In the genomic region with DNA sequence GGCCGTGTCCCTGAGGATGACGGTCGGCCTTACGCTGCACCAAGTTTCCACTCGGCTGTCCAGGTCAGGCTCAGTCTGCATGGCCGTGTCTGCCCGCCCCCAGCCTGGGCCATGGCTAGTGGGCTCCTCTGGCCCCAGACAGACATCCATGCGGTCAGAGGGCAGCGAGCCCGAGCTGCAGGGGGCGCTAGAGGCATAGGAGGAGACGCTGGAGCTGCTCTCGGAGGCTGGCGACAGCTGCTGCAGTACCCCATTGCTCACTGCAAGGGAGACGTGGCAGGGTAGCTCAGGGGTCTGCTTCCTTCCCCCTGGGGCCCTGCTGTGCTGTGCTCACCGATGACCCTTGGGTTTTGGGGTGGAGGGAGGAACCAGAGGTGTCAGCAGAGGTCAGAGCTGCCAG, we compare ENCODE assay signal across 8 mouse cellular contexts. TPM values are rescaled to one million over a fixed set of nuclear protein-coding genes. Genes with fewer than 3 reads are reported as not detected.
DNase-seq lines count a peak whose midpoint lies in the region; ATAC-seq and TF ChIP-seq lines count a peak whose summit lies in the region.

No protein-coding gene starts in this region.

- no peak overlapping the region for H3K9ac ChIP-seq in forebrain, postnatal 0 days
- no peak overlapping the region for H3K9ac ChIP-seq in forebrain, embryonic 13.5 days
- H3K9ac ChIP-seq in liver, embryonic 16.5 days (ENCODE audit: low read depth, low read length): no peak overlapping the region

- no peak overlapping the region for H3K4me2 ChIP-seq in forebrain, postnatal 0 days (ENCODE audit: low read depth)
- H3K4me2 ChIP-seq in forebrain, embryonic 13.5 days: no peak overlapping the region
- no peak overlapping the region for H3K4me2 ChIP-seq in liver, embryonic 16.5 days (ENCODE audit: low read depth, low read length)

- no peak for TF ChIP-seq POLR2A in testis, adult 2 months (IDR thresholded peaks at IDR 0.05; ENCODE audit: control insufficient read depth, low read depth, low read length)

- H3K27ac ChIP-seq in forebrain, postnatal 0 days (ENCODE audit: low read depth, low read length): no peak overlapping the region
- H3K27ac ChIP-seq in forebrain, embryonic 13.5 days: no peak overlapping the region
- H3K27ac ChIP-seq in liver, embryonic 16.5 days (ENCODE audit: low read length): no peak overlapping the region
- no peak overlapping the region for H3K27ac ChIP-seq in testis, adult 2 months (ENCODE audit: control insufficient read depth, insufficient read depth, low read depth, low read length)

- H3K36me3 ChIP-seq in forebrain, postnatal 0 days (ENCODE audit: insufficient read depth): no peaks in the 10 kb centered on the region
- H3K36me3 ChIP-seq in forebrain, embryonic 13.5 days (ENCODE audit: poor library complexity, severe bottlenecking): no peaks in the 10 kb centered on the region
- H3K36me3 ChIP-seq in liver, embryonic 16.5 days (ENCODE audit: control insufficient read depth, insufficient read depth): no peaks in the 10 kb centered on the region
- H3K36me3 ChIP-seq in testis, adult 2 months (ENCODE audit: control insufficient read depth, insufficient read depth, low read length): no peaks in the 10 kb centered on the region

- no peak overlapping the region for H3K4me3 ChIP-seq in forebrain, postnatal 0 days (ENCODE audit: low read depth, low read length)
- H3K4me3 ChIP-seq in forebrain, embryonic 13.5 days: no peak overlapping the region
- H3K4me3 ChIP-seq in liver, embryonic 16.5 days (ENCODE audit: low read depth, low read length): no peak overlapping the region
- no peak overlapping the region for H3K4me3 ChIP-seq in testis, adult 2 months (ENCODE audit: control insufficient read depth, low read depth, low read length)

- ATAC-seq in forebrain, postnatal 0 days: no peak
- ATAC-seq in forebrain, embryonic 13.5 days: no peak
- ATAC-seq in erythroid progenitor cell, adult 5-6 weeks (replicated peaks; ENCODE audit: low FRiP score, poor library complexity, severe bottlenecking): peak; percentile 41; the same call in 1 of the 2 replicates
- ATAC-seq in liver, embryonic 16.5 days (ENCODE audit: low read depth): peak; percentile 20; the same call in 1 of the 2 replicates

- no peak for DNase-seq in forebrain, postnatal 0 days
- DNase-seq in urinary bladder, postnatal 14 days (ENCODE audit: low spot score): peak; percentile 73
- DNase-seq in urinary bladder, postnatal 10 days (ENCODE audit: low spot score): no peak
- DNase-seq in left cerebral cortex, adult 8-10 months (ENCODE audit: low spot score in 2 of 2): no peak

- peak; percentile 45 for TF ChIP-seq CTCF in forebrain, postnatal 0 days (IDR thresholded peaks at IDR 0.05; ENCODE audit: low read depth)
- peak; percentile 56; the same call in 1 of the 2 replicates for TF ChIP-seq CTCF in testis, adult 2 months (IDR thresholded peaks at IDR 0.05; ENCODE audit: control insufficient read depth, insufficient read depth, insufficient replicate concordance, low read depth, low read length)

- no peaks in the 10 kb centered on the region for H3K4me1 ChIP-seq in forebrain, postnatal 0 days (ENCODE audit: insufficient read depth)
- 0 out of 2 replicates have a peak, but pooled peaks cover 4% of the 10 kb centered on the region for H3K4me1 ChIP-seq in forebrain, embryonic 13.5 days
- no peaks in the 10 kb centered on the region for H3K4me1 ChIP-seq in liver, embryonic 16.5 days (ENCODE audit: control insufficient read depth, low read depth, low read length)
- peaks cover 7% of the 10 kb centered on the region; the same call in 1 of the 2 replicates for H3K4me1 ChIP-seq in testis, adult 2 months (ENCODE audit: control insufficient read depth, insufficient read depth, low read length)

- H3K27me3 ChIP-seq in forebrain, postnatal 0 days (ENCODE audit: insufficient read depth, low read length): no peaks in the 10 kb centered on the region
- H3K27me3 ChIP-seq in forebrain, embryonic 13.5 days: peaks cover 7% of the 10 kb centered on the region
- peaks cover 13% of the 10 kb centered on the region; the same call in 1 of the 2 replicates for H3K27me3 ChIP-seq in liver, embryonic 16.5 days (ENCODE audit: control insufficient read depth, insufficient read depth, low read depth, low read length)
- no peaks in the 10 kb centered on the region for H3K27me3 ChIP-seq in testis, adult 2 months (ENCODE audit: control insufficient read depth, insufficient read depth, low read length)

- WGBS in forebrain, postnatal 0 days: 32% methylated on average over 16 of the region's 16 CpGs
- WGBS in forebrain, embryonic 13.5 days: 27% methylated on average over 16 of the region's 16 CpGs
- WGBS in liver, embryonic 16.5 days (ENCODE audit: insufficient replicate concordance): 29% methylated on average over 16 of the region's 16 CpGs

- no peaks in the 10 kb centered on the region for H3K9me3 ChIP-seq in forebrain, postnatal 0 days (ENCODE audit: low read length)
- H3K9me3 ChIP-seq in forebrain, embryonic 13.5 days (replicated peaks): no peaks in the 10 kb centered on the region
- H3K9me3 ChIP-seq in liver, embryonic 16.5 days (replicated peaks; ENCODE audit: control insufficient read depth, low read length): no peaks in the 10 kb centered on the region

RNA-seq across cellular contexts. Expression of a gene that starts 8.7 kb away (rescaled TPM):
- total RNA-seq in forebrain, postnatal 0 days (2014; rRNA removed): 5.2 and 6.4 TPM in 2 replicates
- 1.6 and 1.9 TPM in 2 replicates for polyA plus RNA-seq in forebrain, postnatal 0 days (2015; fragmentation: Nextera tagmentation; extraction: Ambion mirVana)
- polyA plus RNA-seq in forebrain, embryonic 13.5 days (2015; fragmentation: Nextera tagmentation; extraction: Ambion mirVana): 0.92 and 1.5 TPM in 2 replicates
- total RNA-seq in erythroid progenitor cell, adult 5-6 weeks (2015; ENCODE audit: low replicate concordance): not detected in 2 replicates
- total RNA-seq in erythroid progenitor cell, adult 5-6 weeks (2017; ENCODE audit: low replicate concordance): not detected in 2 replicates
- polyA plus RNA-seq in liver, embryonic 16.5 days (2015; fragmentation: Nextera tagmentation; extraction: Ambion mirVana): not detected in 2 replicates
- polyA plus RNA-seq in testis, adult 2 months (2012; rRNA removed): 1.0 and 1.1 TPM in 2 replicates
- total RNA-seq in left cerebral cortex, adult 8-10 months (2022): 1 to 10 TPM; 5.5 to 6.2 (median 5.7) TPM

RNA-seq across cellular contexts. Expression of a gene that starts 10.4 kb away (rescaled TPM):
- total RNA-seq in forebrain, postnatal 0 days (2014; rRNA removed): 50.7 and 53.1 TPM in 2 replicates
- polyA plus RNA-seq in forebrain, postnatal 0 days (2015; fragmentation: Nextera tagmentation; extraction: Ambion mirVana): 93.3 and 106 TPM in 2 replicates
- polyA plus RNA-seq in forebrain, embryonic 13.5 days (2015; fragmentation: Nextera tagmentation; extraction: Ambion mirVana): 38.8 and 42.2 TPM in 2 replicates
- total RNA-seq in erythroid progenitor cell, adult 5-6 weeks (2015; ENCODE audit: low replicate concordance): 1.4 and 4.6 TPM in 2 replicates
- total RNA-seq in erythroid progenitor cell, adult 5-6 weeks (2017; ENCODE audit: low replicate concordance): 1.6 and 3.3 TPM in 2 replicates
- 2.9 and 3.5 TPM in 2 replicates for polyA plus RNA-seq in liver, embryonic 16.5 days (2015; fragmentation: Nextera tagmentation; extraction: Ambion mirVana)
- polyA plus RNA-seq in testis, adult 2 months (2012; rRNA removed): 16.3 and 20.7 TPM in 2 replicates
- 100 to 1,000 TPM; 111 to 132 (median 121) TPM for total RNA-seq in left cerebral cortex, adult 8-10 months (2022)

RNA-seq across cellular contexts. Expression of a gene that starts 22.7 kb away (rescaled TPM):
- total RNA-seq in forebrain, postnatal 0 days (2014; rRNA removed): 26.6 and 29.3 TPM in 2 replicates
- 14.6 and 15.0 TPM in 2 replicates for polyA plus RNA-seq in forebrain, postnatal 0 days (2015; fragmentation: Nextera tagmentation; extraction: Ambion mirVana)
- polyA plus RNA-seq in forebrain, embryonic 13.5 days (2015; fragmentation: Nextera tagmentation; extraction: Ambion mirVana): 24.5 and 24.7 TPM in 2 replicates
- total RNA-seq in erythroid progenitor cell, adult 5-6 weeks (2015; ENCODE audit: low replicate concordance): 3.8 TPM in 1 of 2 replicates, not detected in the other
- 1.4 and 2.2 TPM in 2 replicates for total RNA-seq in erythroid progenitor cell, adult 5-6 weeks (2017; ENCODE audit: low replicate concordance)
- polyA plus RNA-seq in liver, embryonic 16.5 days (2015; fragmentation: Nextera tagmentation; extraction: Ambion mirVana): 4.6 and 4.7 TPM in 2 replicates
- polyA plus RNA-seq in testis, adult 2 months (2012; rRNA removed): 36.2 and 42.3 TPM in 2 replicates
- total RNA-seq in left cerebral cortex, adult 8-10 months (2022): 10 to 100 TPM; 40.8 to 44.6 (median 43.3) TPM

RNA-seq across cellular contexts. Expression of a gene that starts 30.6 kb away (rescaled TPM):
- total RNA-seq in forebrain, postnatal 0 days (2014; rRNA removed): 60.6 and 62.2 TPM in 2 replicates
- 85.7 and 99.2 TPM in 2 replicates for polyA plus RNA-seq in forebrain, postnatal 0 days (2015; fragmentation: Nextera tagmentation; extraction: Ambion mirVana)
- 82.2 and 89.7 TPM in 2 replicates for polyA plus RNA-seq in forebrain, embryonic 13.5 days (2015; fragmentation: Nextera tagmentation; extraction: Ambion mirVana)
- 15.5 and 19.3 TPM in 2 replicates for total RNA-seq in erythroid progenitor cell, adult 5-6 weeks (2015; ENCODE audit: low replicate concordance)
- total RNA-seq in erythroid progenitor cell, adult 5-6 weeks (2017; ENCODE audit: low replicate concordance): 8.4 and 11.4 TPM in 2 replicates
- polyA plus RNA-seq in liver, embryonic 16.5 days (2015; fragmentation: Nextera tagmentation; extraction: Ambion mirVana): 27.0 and 29.0 TPM in 2 replicates
- 43.4 and 46.8 TPM in 2 replicates for polyA plus RNA-seq in testis, adult 2 months (2012; rRNA removed)
- 10 to 100 TPM; 37.3 to 43.8 (median 39.8) TPM for total RNA-seq in left cerebral cortex, adult 8-10 months (2022)

RNA-seq across cellular contexts. Expression of a gene that starts 31.4 kb away (rescaled TPM):
- total RNA-seq in forebrain, postnatal 0 days (2014; rRNA removed): 7.7 and 8.6 TPM in 2 replicates
- polyA plus RNA-seq in forebrain, postnatal 0 days (2015; fragmentation: Nextera tagmentation; extraction: Ambion mirVana): 8.8 and 10.8 TPM in 2 replicates
- polyA plus RNA-seq in forebrain, embryonic 13.5 days (2015; fragmentation: Nextera tagmentation; extraction: Ambion mirVana): 21.1 and 22.2 TPM in 2 replicates
- total RNA-seq in erythroid progenitor cell, adult 5-6 weeks (2015; ENCODE audit: low replicate concordance): 2.9 and 4.3 TPM in 2 replicates
- 1.4 and 2.0 TPM in 2 replicates for total RNA-seq in erythroid progenitor cell, adult 5-6 weeks (2017; ENCODE audit: low replicate concordance)
- polyA plus RNA-seq in liver, embryonic 16.5 days (2015; fragmentation: Nextera tagmentation; extraction: Ambion mirVana): 12.0 and 13.4 TPM in 2 replicates
- polyA plus RNA-seq in testis, adult 2 months (2012; rRNA removed): 5.2 and 6.2 TPM in 2 replicates
- 10 to 100 TPM; 13.2 to 15.1 (median 14.2) TPM for total RNA-seq in left cerebral cortex, adult 8-10 months (2022)

Comparison
In these comparisons a context has a peak if more than half of its experiments do, and no peak if none do; other contexts are left out.
1. ATAC-seq: peak in erythroid progenitor cell, adult 5-6 weeks (single experiment) and liver, embryonic 16.5 days (single experiment); none in forebrain, postnatal 0 days (single experiment) and forebrain, embryonic 13.5 days (single experiment).